Mouse (Mus musculus) liver (tissue): ENCODE data around the gene Rasgrp3.

Experiments
- DNase-seq: peaks from one replicate; pipeline ENCODE4 v3.0.0-alpha.2; 2020; ENCODE audit warnings: mixed read lengths

The Rasgrp3 gene

DNA sequence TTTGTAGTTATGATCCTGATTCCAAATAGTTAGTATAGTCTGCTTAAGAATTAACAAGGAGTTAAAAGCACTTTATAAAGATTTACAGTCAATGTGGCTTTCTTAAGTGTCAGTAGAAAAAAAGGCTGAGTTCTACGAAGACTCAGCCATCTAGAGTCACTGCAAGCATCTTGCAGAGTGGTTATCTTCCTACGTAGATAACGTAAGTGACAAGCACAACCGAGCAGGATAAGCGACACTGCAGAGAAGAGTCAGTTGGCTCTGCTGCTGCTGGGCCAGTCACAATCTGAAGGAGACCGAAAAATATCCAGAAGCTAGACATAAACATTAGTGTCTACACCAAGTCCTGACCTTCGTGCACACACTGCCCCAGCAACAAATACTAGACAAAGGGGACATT is 107.7 kb downstream of the Rasgrp3 start:
- no peak for DNase-seq

- peak; percentile 26 for DNase-seq
Observed at GRCm38 (mm10) chr17:75544262-75544661, 108.6 kb downstream of the Rasgrp3 start.

DNA sequence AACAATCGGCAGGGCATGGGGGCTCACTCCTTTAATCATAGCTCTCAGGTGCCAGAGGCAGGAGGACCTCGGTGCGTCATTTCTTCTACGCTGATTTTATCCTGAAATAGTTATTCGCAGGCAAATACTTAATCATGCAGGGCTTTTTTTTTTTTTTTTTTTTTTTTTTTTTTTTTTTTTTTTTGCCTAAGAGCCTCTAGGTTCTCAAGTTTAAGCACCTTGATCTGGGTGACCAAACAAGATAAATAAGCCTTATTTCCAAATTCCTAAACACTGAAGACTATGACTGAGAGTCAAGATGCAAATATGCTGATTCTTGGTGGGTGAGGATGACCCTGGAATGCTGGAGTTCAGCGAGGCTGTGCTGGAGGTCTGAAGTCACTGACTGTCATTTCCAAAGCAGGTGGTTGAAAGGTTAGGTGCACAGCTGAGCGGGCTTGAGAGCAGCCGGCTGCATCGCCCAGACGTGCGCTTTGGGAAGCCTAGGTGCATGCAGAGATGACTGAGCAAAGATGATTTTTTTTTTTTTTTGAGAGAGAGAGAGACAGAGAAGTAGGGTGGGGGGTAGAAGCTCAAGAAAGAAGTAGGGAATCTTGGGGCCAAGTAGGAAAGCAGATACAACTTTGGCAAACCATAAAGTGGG is 115.2 kb downstream of the Rasgrp3 start:
- DNase-seq, result peak; percentile 36

- peak; percentile 97 for DNase-seq
Observed at GRCm38 (mm10) chr17:75551512-75552400, 116.1 kb downstream of the Rasgrp3 start, which contains the start of gene Fam98a. TSS of gene Fam98a (minus strand) at chr17:75551946.

DNA sequence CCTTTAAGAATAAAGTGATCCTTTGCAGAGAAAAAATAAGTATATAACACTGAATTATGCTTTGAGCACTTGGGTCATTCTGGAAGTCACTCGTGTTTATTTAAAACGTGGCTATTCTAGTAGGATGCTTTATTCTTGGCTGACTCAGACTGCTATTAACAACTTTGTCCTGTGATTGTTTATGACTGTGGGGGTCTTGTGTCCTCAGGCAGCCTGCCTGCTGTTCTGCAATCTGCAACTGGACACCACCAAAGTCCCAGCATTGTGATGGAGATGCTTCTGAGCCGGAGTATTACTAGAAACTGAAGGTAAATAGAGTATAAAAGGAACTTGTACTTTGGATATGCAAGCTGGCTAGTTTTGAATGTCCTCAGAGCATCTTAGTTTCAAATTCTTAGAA is 121.3 kb downstream of the Rasgrp3 start:
- DNase-seq, result no peak

DNA sequence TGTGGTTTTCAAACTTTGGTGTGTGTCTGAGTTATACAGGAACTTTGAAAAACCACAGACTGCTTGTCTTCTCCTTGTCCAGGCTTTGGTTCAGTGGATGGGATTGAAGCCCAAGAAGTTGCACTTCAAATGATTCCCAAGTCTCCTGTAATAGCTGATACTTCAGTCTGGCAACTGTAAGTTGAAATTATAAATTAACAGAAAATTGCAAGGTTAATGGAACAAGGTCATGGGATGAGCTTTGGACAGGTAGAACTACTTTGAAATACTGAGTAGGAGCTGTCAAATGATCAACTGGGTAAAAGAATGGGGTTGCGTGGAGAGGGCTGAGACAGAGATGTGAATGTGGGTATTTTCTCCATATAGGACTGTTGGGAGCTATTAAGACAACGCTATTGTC is 122.3 kb downstream of the Rasgrp3 start:
- DNase-seq, result no peak

DNA sequence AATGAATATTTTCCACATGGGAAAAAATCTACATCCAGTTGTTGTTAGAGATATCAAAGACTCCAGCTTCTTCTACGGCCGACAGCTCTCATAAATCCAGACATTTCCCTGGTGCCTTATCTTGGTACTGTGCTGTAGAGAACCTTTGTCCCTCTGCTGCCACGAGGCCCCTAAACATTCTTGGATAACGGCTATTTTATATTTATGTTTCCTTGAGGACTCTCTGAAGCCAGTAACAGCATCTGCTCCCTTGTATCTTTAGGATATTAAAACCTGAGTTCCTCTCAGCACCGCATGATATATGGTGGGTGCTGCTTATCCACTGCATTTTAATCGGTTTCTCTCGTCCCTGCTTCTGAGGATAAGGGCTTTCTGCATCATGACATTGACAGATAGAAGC is 139.9 kb downstream of the Rasgrp3 start:
- DNase-seq, result no peak
